Mouse (Mus musculus) midbrain, embryonic 13.5 days (tissue): ENCODE results near the gene Lin7c. TPM values are rescaled to one million over a fixed set of nuclear protein-coding genes. Genes with fewer than 3 reads are reported as not detected.
"Not testable (repeated sequence)": the region's sequence is repeated elsewhere in the genome, so short reads cannot be mapped to it uniquely, and the experiment has no call there.

ENCODE experiments used
- ATAC-seq: fragments of 200-750 bp; cut with Nextera tagmentation; 2 replicates; pipeline ENCODE4 v1.8.0; 2017; ENCODE audit warnings: mild to moderate bottlenecking, moderate TSS enrichment, moderate library complexity
- H3K27ac ChIP-seq: fragments of 300-500 bp; sonication (generic); 2 replicates; pipeline ENCODE4 v1.5.1; 2015; ENCODE audit warnings: inconsistent platforms, mild to moderate bottlenecking, moderate library complexity
- H3K27me3 ChIP-seq: fragments of 300-500 bp; sonication (generic); 2 replicates; pipeline ENCODE4 v1.6.1; 2015; ENCODE audit warnings: mild to moderate bottlenecking, inconsistent platforms
- H3K36me3 ChIP-seq: fragments of 300-500 bp; sonication (generic); 2 replicates; pipeline ENCODE4 v1.6.1; 2015; ENCODE audit warnings: mild to moderate bottlenecking, inconsistent platforms
- H3K4me1 ChIP-seq: fragments of 300-500 bp; sonication (generic); replicated peaks from 2 replicates; pipeline ENCODE4 v1.6.1; 2015; ENCODE audit warnings: inconsistent platforms
- H3K4me2 ChIP-seq: fragments of 300-500 bp; sonication (generic); replicated peaks from 2 replicates; pipeline ENCODE4 v1.6.1; 2015; ENCODE audit warnings: moderate library complexity, mild to moderate bottlenecking, inconsistent platforms
- H3K4me3 ChIP-seq: fragments of 300-500 bp; sonication (generic); replicated peaks from 2 replicates; pipeline ENCODE4 v1.5.1; 2015; ENCODE audit warnings: mild to moderate bottlenecking, inconsistent platforms
- H3K9ac ChIP-seq: fragments of 300-500 bp; sonication (generic); replicated peaks from 2 replicates; pipeline ENCODE4 v1.6.1; 2015; ENCODE audit warnings: mild to moderate bottlenecking, inconsistent platforms
- H3K9me3 ChIP-seq: fragments of 300-500 bp; sonication (generic); 2 replicates; pipeline ENCODE4 v1.6.1; 2016; ENCODE audit warnings: mild to moderate bottlenecking, inconsistent platforms
- WGBS: fragments of 180-500 bp; shearing (Covaris S2); methylation state at CpG from one replicate; pipeline ENCODE4 v1.1.7; 2015; 5-methylcytosine and 5-hydroxymethylcytosine counted together
- polyA plus RNA-seq: library from polyadenylated mRNA; unstranded; fragments of >200 nt; fragmentation: Nextera tagmentation; extraction: Ambion mirVana; gene quantifications from 2 replicates; pipeline ENCODE4 v1.2.1, GENCODE M21; 2015

The Lin7c gene
- 175 and 201 TPM in 2 replicates for polyA plus RNA-seq

DNA sequence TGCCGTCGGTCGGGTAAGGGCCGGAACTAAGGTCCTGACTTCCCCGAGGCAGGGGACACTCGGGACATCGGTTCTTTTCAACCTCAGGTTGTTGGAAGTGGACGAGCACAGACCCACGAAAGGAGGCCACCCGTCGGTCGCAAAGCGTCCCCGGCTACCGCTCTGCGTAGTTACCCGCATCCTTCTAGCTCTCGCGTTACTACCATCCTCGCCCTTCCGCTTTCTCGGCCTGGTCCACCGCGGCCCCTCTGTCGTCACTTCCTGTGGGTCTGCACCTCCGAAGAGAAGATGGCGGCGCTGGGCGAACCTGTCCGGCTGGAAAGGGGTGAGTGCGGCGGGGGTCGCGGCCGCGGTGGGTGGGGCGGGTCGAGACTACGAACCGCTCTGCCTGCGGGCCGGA lies at the start of gene Lin7c:
Gene Lin7c (plus strand): TSS at position 257 of the 400 bp plus-strand sequence.
- Histone ChIP-seq H3K9ac (peak within 1 kb of the TSS; percentile 93), H3K36me3 (peaks cover 14% of the 10 kb centered on the region), H3K27ac (peak within 1 kb of the TSS; percentile 91), H3K4me1 (peaks cover 22% of the 10 kb centered on the region), H3K27me3 (no peaks in the 10 kb centered on the region), H3K4me3 (peak within 1 kb of the TSS; percentile 99), H3K4me2 (peak within 1 kb of the TSS; percentile 79), H3K9me3 (0 out of 2 replicates have a peak, but pooled peaks cover 5% of the 10 kb centered on the region)
- ATAC-seq: peak; percentile 100
- under 1% methylated on average over 42 of the region's 42 CpGs for WGBS

DNA sequence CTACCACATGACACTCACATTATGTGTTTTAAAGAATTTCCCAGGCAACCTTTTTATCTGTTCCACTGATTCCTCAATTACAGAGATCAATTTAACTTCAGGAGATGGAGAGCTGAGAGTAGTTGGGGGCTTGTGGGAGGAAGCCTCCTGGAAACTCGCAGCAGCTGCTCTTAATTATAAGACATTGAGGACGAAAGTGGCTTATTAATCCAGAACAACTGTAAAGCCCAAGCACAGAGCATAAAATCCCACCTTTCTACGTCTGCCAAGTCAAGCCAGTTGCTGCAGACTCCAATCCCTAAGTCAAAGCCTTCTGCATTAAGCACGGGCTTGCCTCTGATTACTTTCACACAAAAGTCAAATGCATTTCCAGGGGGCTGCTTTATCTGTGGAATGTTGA lies 44.3 kb upstream of the Lin7c start:
- H3K36me3 ChIP-seq: no peaks in the 10 kb centered on the region
- H3K27me3 ChIP-seq: no peaks in the 10 kb centered on the region
- no peak overlapping the region for H3K27ac ChIP-seq
- no peak for ATAC-seq
- no peak overlapping the region for H3K4me2 ChIP-seq
- H3K4me3 ChIP-seq: no peak overlapping the region
- H3K9me3 ChIP-seq: no peaks in the 10 kb centered on the region
- 59% methylated on average over 4 of the region's 4 CpGs for WGBS
- no peak overlapping the region for H3K9ac ChIP-seq
- peaks cover 9% of the 10 kb centered on the region for H3K4me1 ChIP-seq

DNA sequence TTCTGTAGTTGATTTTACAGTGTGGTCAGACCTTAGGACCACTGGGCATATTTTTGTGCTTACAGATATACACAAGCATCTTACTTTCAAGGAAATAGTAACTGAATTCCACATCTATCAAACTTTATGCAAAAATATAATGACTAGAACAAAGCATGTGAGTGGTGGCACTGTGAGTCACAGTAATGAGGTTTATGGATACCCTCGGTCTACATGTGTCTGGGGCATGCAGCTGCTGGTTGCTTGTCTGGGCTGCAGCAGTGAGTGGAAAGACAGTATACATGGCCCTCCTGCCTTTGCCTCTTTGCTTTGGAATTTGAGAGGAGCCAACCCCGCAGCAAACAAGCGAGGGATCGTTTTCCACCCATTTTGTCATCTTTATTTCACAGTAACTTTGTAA lies 42.3 kb upstream of the Lin7c start:
- Histone ChIP-seq H3K4me3 (no peak overlapping the region), H3K27ac (peak overlapping the region; percentile 51; the same call in 1 of the 2 replicates), H3K4me1 (peaks cover 9% of the 10 kb centered on the region), H3K4me2 (peak overlapping the region; percentile 21), H3K9ac (0 out of 2 replicates have a peak overlapping the region, but pooled peaks have one; percentile 20), H3K9me3 (no peaks in the 10 kb centered on the region), H3K27me3 (no peaks in the 10 kb centered on the region), H3K36me3 (no peaks in the 10 kb centered on the region)
- ATAC-seq: peak; percentile 70
- WGBS: 37% methylated on average over 4 of the region's 4 CpGs

- Histone ChIP-seq H3K27ac (peak overlapping the region; percentile 51; the same call in 1 of the 2 replicates), H3K4me3 (no peak overlapping the region), H3K9ac (0 out of 2 replicates have a peak overlapping the region, but pooled peaks have one; percentile 20), H3K36me3 (no peaks in the 10 kb centered on the region), H3K4me1 (peaks cover 9% of the 10 kb centered on the region), H3K27me3 (no peaks in the 10 kb centered on the region), H3K9me3 (no peaks in the 10 kb centered on the region), H3K4me2 (peak overlapping the region; percentile 21)
- ATAC-seq: peak; percentile 88
- 8% methylated on average over 8 of the region's 8 CpGs for WGBS
These were observed 41.9 kb upstream of the Lin7c start for GRCm38 (mm10) chr2:109848715-109849114.

- H3K36me3 ChIP-seq: no peaks in the 10 kb centered on the region
- H3K9ac ChIP-seq: no peak overlapping the region
- H3K27me3 ChIP-seq: no peaks in the 10 kb centered on the region
- WGBS: 94% methylated on average over 5 of the region's 5 CpGs
- H3K4me3 ChIP-seq: no peak overlapping the region
- H3K4me2 ChIP-seq: no peak overlapping the region
- H3K27ac ChIP-seq: no peak overlapping the region
- no peaks in the 10 kb centered on the region for H3K4me1 ChIP-seq
- no peaks in the 10 kb centered on the region for H3K9me3 ChIP-seq
- ATAC-seq: no peak
These were observed 35.1 kb upstream of the Lin7c start for GRCm38 (mm10) chr2:109855601-109856000.

DNA sequence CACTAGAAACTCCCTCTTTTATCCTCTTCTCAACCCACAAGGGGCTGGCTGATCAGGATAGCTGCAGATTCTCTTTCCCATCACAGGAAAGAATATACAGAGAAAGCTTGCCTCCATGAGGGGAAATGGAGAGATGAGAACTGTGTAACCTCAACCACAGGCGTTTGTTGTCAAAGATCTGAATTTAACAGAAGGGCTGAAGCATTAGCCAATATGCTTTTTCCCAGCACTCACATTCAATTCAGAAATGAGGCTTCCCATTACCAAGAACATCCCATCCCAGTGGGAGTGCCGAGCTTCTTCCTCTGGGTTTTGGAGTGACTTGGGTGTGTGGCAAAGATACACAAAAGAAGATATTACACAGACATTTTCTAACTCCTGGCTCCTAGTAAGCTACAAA lies 31.0 kb upstream of the Lin7c start:
- Histone ChIP-seq H3K9ac (no peak overlapping the region), H3K4me1 (no peaks in the 10 kb centered on the region), H3K4me3 (no peak overlapping the region), H3K36me3 (no peaks in the 10 kb centered on the region), H3K4me2 (no peak overlapping the region), H3K27ac (no peak overlapping the region), H3K27me3 (no peaks in the 10 kb centered on the region), H3K9me3 (no peaks in the 10 kb centered on the region)
- 69% methylated on average over 2 of the region's 2 CpGs for WGBS
- no peak for ATAC-seq

DNA sequence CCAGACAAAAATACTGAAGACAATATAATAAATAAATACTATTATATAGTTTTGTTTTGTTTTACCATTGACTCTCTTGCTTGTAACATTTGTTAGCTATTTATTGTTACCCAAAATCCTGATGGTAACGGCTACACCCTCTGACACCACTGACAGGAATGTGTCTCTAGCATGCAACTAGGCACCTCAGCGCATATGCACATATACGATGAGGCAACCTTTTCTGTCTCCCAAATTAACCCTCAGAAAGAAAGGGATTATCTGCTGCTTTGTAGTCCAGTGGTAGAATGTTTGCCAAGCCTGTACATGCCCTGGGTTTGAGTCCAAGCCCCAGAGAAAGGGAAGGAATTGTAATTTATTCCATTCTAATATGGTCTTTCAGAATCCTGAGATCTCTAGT lies 29.8 kb upstream of the Lin7c start:
- no peak overlapping the region for H3K4me3 ChIP-seq
- no peak for ATAC-seq
- 82% methylated on average over 3 of the region's 3 CpGs for WGBS
- no peak overlapping the region for H3K9ac ChIP-seq
- no peak overlapping the region for H3K27ac ChIP-seq
- H3K9me3 ChIP-seq: no peaks in the 10 kb centered on the region
- no peaks in the 10 kb centered on the region for H3K27me3 ChIP-seq
- H3K4me1 ChIP-seq: no peaks in the 10 kb centered on the region
- H3K4me2 ChIP-seq: no peak overlapping the region
- H3K36me3 ChIP-seq: no peaks in the 10 kb centered on the region

DNA sequence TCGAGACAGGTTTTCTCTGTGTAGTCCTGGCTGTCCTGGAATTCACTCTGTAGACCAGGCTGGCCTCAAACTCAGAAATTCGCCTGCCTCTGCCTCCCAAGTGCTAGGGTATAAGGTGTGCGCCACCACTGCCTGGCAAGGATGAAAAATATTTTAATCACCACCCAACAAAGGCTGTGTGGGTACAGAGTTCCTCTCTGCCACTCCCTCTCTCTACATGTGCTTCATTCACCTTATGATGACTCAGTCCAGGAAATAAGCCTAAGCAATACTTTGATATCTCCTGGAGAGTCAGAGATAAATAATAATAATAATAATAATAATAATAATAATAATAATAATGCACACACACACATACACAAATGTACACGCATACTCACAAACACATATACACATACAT lies 11.2 kb upstream of the Lin7c start:
- not testable (repeated sequence) for H3K4me3 ChIP-seq, ATAC-seq, H3K36me3 ChIP-seq, H3K9ac ChIP-seq, H3K27me3 ChIP-seq, H3K4me1 ChIP-seq, H3K4me2 ChIP-seq, H3K27ac ChIP-seq, H3K9me3 ChIP-seq
- WGBS: 83% methylated on average over 4 of the region's 4 CpGs

DNA sequence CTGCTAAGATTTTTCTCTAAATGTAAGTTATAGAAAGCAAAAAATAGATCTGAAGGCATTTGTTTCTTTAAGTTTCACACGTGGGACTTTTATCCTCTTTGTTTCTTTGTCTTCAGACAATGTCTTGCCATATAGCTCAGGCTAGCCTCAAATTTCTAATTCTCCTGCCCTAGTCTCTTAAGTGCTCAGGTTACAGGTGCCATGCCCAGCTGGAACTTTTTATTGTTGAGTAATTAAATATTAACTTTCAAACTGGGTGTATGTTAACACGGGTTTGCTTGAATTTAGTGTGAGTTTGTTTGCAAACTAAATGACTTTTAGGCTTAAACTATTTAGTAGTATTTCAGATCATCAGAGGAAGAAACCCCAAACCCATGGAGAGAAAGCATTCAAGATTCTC lies 9.5 kb upstream of the Lin7c start:
- Histone ChIP-seq H3K36me3 (no peaks in the 10 kb centered on the region), H3K27me3 (no peaks in the 10 kb centered on the region), H3K4me1 (no peaks in the 10 kb centered on the region), H3K4me2 (no peak overlapping the region), H3K9ac (no peak overlapping the region), H3K4me3 (no peak overlapping the region), H3K27ac (no peak overlapping the region), H3K9me3 (no peaks in the 10 kb centered on the region)
- 66% methylated on average over 2 of the region's 2 CpGs for WGBS
- ATAC-seq: no peak

DNA sequence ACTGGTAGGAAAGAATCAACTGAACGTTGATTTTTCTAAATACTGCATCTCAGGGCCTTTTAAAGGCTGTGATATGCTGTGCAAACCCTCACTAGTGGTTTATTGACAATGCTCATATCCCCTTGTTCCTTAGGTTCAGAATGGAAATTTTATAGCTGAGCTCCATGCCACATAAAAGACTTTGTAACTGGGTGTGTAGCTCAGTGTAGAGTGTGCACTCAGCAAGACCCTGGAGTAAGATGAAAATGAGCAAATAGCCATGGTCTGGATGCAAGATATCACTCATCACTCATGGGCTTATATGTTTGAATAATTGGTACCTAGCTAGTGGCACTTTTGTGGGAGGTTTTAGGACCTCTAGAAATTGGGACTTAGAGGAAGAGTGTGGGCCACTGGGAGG lies 9.0 kb upstream of the Lin7c start:
- no peak overlapping the region for H3K9ac ChIP-seq
- H3K36me3 ChIP-seq: no peaks in the 10 kb centered on the region
- H3K27ac ChIP-seq: no peak overlapping the region
- no peak for ATAC-seq
- H3K4me2 ChIP-seq: no peak overlapping the region
- no peak overlapping the region for H3K4me3 ChIP-seq
- H3K9me3 ChIP-seq: no peaks in the 10 kb centered on the region
- no peaks in the 10 kb centered on the region for H3K4me1 ChIP-seq
- WGBS: 61% methylated on average over 1 of the region's 1 CpGs
- no peaks in the 10 kb centered on the region for H3K27me3 ChIP-seq

DNA sequence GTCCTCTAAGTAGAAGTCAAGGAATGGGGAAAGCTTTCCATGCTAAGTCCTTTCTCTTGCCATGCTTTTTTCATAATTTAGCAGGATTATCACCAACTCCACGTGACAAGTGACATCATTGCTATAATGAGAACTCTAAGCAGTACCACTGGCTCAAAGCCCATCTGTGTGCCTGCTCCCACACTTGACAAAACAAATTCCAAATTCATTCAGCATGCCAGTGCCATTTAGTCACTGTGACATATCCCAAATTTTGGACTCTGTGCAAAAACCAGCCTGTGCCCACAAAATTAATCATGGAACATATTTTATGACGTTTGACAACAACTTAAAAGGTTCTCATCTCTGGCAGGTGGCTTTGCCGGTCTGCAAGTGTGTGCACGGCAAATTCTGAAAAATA lies 6.5 kb upstream of the Lin7c start:
- Histone ChIP-seq H3K9ac (no peak overlapping the region), H3K4me2 (no peak overlapping the region), H3K4me3 (no peak overlapping the region), H3K27me3 (no peaks in the 10 kb centered on the region), H3K9me3 (no peaks in the 10 kb centered on the region), H3K27ac (no peak overlapping the region), H3K4me1 (no peaks in the 10 kb centered on the region), H3K36me3 (no peaks in the 10 kb centered on the region)
- 82% methylated on average over 4 of the region's 4 CpGs for WGBS
- no peak for ATAC-seq

GRCm38 (mm10) chr2:109884507-109884906 lies 6.1 kb upstream of the Lin7c start:
- Histone ChIP-seq H3K9me3 (no peaks in the 10 kb centered on the region), H3K4me3 (no peak overlapping the region), H3K9ac (no peak overlapping the region), H3K27ac (no peak overlapping the region), H3K27me3 (no peaks in the 10 kb centered on the region), H3K4me2 (no peak overlapping the region), H3K36me3 (no peaks in the 10 kb centered on the region), H3K4me1 (no peaks in the 10 kb centered on the region)
- 69% methylated on average over 4 of the region's 4 CpGs for WGBS
- ATAC-seq: no peak

DNA sequence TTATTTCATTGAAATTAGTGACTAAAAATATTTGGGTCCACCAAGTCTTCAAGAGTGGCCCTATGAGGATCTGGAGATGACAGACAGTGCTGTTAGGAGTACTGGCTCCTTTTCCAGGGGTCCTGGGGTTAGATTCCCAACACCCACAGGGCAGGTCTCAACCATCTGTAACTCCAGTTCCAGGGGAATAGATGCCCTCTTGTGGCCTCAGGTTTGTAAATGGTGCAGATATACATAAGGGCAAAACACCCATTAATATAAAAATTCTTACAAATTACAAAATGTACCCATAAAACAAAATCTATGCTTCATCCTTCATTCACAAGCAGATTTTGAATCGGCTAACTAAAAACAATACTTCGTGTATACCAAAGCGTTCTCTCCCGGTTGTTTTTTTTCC lies 585 bp upstream of the Lin7c start:
- 35% methylated on average over 4 of the region's 4 CpGs for WGBS
- H3K9me3 ChIP-seq: 0 out of 2 replicates have a peak, but pooled peaks cover 5% of the 10 kb centered on the region
- H3K27me3 ChIP-seq: no peaks in the 10 kb centered on the region
- peak overlapping the region; percentile 79 for H3K4me2 ChIP-seq
- peaks cover 8% of the 10 kb centered on the region for H3K36me3 ChIP-seq
- ATAC-seq: no peak
- peak overlapping the region; percentile 99 for H3K4me3 ChIP-seq
- H3K9ac ChIP-seq: peak overlapping the region; percentile 93
- peak overlapping the region; percentile 91; the same call in 1 of the 2 replicates for H3K27ac ChIP-seq
- peaks cover 22% of the 10 kb centered on the region for H3K4me1 ChIP-seq
